Mouse (Mus musculus) T-cell, adult 2 months (primary cell): Measurements from ENCODE around the gene Rara.

Experiments used
- DNase-seq: peaks from one replicate; pipeline ENCODE4 v3.0.0; 2022; ENCODE audit warnings: low spot score

Rara gene

DNA sequence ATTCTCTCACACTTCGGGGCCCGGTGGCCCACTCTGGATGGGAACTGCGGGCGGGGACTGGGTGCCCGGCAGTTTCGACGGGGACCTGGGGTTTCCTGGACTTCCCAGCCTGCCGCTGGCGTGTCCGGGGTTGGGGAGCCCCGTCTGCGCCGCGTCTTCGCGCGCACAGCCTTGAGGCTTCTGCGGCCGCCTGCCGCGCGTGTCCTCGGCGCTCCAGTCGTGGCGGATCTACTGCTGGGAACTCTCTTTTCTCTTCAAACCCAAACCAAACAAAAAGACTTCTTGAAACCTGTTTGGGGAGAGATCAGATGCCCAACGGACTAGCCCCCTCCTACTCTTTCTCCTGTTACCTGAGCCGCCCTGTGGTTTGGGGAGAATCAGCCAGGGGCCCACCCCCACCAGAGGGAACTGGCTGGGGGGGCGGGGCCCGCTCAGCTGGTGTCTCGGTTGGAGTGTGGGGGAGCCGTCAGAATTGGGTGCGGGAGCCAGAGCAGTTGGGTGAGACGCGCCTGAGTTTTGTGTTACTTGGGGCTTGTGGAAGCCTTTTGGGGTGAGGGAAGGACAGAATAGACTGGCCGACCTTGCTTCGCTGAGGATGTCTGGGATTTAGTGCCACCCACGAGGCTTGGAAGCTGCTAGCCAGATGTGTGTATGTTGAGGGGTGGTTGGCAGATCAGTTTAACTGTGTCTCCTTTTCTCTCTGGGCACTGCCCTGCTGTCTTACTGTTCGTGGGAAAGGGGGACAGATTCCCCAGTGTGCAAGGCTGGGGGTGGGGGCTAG, 10.5 kb downstream of the Rara start:
- peak; percentile 61 for DNase-seq

DNA sequence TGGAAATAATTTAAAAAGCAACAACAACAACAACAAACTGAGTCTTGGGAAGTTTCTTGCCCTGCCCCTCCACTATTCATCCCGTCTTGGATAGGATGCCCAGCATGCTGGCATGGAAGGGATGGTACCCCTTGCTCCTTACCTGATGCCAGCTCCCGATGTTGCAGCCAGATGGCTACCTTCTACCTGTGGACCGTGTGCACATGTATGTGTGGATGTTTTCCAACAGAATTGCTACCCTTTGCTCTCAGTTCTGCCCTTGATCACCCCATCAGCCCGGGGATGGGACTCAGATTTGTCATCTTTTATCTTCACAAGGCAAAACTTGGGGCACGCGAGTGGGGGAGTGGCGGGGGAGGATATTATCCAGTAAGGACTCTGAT, 11.1 kb downstream of the Rara start:
- no peak for DNase-seq

DNA sequence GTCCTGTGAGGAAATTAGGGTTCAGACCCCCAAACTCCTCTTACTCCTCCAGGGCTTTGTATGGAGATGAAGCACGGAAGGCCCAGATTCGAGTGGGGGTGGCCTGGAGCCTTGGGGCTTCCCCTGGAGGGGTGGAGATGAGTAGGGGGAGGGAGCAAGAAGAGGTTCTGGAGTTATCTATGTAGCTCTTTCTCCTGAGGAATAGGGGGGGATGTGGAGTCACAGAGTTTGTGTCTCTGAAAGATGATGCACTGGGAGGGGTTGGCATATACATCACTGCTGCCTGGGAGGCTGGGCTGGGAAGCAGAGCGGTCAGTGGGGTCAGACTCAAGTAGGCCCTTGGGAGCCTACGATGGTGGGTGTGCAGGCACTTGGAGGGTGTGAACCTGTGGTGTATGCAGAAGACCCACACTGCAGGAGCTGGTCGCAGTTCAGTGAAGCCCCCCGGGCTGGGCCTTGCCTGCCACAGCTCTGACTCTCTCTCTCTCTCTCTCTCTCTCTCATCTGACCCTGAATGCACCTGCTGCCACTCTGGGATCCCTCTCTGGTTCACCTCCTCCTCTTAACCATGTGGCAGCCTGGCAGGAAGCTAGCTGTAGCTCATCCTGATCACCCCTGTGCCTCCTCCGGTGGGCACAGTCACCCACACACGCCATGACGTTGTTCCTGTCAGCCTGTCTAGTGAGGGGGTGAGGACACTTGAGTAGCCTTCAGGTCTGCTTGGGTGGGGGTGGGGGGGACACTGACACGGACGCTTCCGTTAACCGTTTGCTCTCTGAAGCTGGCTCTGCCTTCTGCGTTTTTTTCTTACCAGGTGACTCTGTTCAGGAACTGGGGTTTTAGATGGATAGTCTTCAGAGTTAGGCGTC, 11.7 kb downstream of the Rara start:
- peak; percentile 82 for DNase-seq

DNA sequence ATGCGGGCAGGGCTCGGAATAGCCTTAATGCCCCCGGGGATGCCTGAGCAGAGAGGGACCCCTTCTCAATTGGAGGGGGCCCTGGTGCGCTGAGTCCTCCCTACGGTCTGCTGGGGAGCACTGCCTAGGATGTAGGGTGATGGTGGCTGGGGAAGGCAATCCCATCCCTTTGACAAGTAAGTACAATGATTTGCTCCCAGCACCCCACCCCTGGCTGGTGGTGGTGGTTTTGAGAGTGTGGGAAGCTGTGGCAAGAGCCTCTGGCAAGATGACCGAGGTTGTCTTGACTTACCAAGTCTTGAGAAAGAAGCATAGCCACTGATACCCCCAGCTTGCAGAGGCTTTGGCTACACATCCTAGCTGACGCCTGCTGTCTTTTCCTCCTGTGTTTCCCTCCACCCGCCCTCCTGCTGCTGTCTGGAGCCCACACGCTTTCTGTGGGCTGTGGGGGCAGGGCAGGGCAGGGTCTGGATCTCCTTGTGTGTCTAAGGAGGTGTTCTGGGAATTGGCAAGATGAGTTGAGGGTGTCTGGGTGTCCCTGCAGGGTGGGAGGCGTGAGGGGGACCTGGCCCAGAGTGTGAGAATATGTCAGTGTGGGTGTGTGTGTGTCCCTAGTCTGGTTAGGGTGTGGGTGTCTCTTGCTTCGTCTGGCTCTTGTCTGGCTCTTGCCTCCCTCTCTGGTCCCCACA, 12.5 kb downstream of the Rara start:
- DNase-seq, result peak; percentile 18

DNA sequence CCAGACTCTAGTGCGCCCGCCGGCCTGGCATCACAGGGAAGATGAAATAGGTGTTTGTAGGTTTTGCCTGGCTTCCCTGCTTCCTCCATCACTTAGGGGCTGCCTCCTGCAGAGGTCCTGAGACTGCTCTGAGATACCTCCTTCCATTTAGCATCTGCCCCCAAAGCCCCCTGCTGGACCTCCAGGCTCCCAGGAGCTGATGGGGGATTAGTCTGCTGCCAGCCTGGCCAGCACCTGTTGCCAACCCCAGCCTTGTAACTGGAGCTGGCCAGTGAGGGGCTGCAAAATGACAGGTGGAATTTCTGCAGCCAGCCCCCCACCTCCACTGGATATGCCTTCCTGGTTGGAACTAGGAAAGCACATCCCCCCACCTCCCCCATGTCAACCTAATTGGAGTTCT, 13.2 kb downstream of the Rara start:
- no peak for DNase-seq

DNA sequence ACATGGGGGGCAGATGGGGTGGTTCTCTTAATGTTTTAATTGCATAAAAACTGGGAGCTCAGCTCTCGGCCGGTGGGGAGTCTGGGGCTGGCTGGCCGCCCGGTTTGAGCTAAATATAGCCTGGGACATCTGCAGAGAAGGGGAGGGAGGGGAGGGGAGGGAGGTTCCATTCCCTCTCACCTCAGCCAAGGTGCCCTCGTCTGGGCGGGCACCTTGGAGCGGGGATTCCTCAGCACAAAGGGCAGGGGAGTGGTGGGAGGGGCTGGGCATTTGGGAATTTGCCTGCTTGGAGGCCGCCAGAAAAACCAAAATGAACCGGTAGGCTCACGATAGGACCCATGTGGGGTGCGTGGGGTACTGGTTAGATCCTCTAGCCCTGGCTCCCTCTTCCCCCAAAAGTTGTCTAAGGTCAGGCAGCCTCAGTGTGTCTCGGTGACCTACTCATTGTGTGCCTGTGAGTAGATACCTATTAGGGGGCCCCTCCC, 13.8 kb downstream of the Rara start:
- DNase-seq, result no peak

DNA sequence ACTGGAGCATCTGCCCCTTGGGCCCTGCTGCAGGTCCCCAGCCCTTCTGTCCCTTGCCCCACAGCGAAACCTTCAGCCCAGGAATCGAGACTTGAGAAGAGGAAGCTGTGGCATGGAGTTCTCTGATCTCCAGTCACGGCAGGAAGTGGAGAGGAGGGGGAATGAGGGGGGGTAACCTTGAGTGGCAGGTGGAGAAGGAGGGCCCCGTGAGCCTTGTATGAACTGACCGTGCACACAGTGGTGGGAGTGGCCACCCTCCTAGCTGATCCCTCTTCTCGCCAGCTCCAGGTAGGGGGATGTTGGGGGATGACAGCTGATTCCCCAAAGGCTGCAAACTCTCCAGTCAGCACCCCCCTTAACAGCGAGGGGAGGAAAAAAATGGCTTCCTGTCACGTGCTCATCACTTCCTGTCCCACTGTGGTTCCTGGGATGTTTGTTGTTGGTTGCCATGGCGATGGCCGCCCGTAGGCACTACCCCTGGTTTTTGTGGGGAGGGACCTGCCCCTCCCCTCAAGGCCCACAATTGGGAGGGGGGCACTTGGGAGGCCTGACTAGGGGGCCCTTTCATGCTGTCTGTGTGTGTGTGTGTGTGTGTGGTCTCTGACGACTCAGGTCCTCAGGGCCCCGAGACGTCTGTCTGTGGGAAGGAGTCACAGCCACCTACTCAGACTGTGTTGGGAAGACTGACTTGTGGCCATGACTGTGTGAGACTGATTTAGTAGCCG, 14.4 kb downstream of the Rara start:
- peak; percentile 98 for DNase-seq

DNA sequence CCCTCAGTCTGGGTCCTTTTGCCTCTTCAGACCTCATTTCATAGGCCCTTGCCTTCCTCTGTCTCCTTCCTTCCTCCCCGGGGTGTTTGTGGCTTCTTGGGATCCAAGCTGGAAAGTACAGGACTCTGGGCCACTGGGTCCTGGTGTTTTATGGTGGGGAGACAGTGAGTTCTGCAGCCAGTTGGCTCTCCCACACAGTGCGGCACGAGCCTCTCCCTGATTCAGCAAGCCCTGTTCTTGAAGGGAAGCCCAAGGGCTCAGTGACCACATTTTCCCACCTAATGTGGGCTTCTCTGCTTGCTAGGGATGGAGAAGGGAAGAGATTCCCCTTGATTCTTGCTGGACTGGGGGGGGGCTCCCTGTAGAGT, 14.9 kb downstream of the Rara start:
- DNase-seq, result no peak

DNA sequence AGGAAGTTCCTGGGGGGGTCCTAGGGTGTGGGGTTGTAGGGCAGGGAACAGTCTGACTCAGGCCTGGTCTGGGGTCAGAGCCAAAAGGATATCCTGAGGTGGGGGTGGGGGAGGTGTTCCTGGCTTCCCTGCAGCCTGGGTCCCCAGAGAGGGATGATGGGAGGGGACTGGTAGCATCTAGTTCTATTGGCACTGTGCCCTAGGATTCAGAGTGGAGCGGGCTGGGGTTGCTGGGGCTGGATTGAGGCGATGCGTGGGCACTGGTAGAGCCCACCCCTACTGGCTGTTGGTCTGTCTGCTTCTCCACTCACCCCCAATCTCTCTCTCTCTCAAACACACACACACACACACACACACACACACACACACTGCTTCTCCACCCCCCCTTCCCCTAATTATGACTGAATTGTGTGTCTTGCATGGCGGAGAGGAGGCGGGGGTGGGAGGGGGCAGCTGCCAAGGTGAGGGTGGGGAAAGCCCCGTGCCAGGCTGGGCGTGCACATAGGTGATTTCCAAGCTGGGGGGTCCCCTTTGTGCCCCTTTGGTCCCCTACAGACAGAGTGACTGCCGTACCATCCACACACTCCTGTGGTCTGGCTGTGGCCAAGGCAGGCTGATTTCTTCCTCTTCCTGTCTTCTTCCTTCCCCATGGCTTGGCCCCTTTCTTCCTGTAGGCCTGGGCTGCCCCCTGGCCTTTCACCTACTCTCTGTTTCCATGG, 15.5 kb downstream of the Rara start:
- DNase-seq, result peak; percentile 84

DNA sequence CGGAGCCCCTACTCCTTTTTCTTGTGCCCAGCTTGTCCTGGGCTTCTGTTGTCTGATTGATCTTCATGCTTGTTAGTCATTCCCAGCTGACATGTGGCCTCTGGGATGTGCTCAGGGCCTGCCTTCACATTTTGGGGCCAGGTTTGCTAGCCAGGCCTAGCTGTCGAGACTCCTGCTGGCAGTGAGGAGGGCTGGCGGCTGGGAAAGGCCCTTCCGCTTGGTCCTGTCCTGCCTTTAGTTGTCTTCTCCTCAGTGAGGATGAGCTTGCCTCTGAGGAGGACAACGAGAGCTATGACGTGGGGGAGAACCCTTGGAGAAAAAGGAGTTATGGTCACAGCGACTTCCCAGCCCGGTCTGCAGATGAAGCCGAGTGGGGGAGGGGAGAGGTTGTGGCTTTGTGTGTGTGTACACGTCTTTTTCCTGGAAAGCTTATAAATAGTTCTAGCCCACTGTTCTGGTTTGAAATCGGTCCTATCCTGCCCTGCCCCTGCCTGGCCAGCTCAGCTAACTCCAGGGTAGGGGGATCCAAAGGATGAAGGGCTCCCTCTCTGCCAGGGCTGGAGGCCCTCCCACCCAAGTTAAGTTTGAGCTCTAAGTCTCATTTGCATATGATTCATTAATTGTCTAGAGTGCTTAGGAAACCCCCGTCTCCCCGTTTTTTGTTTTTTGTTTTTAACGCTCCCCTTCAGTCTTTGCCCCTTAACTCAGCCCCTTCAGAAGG, 16.3 kb downstream of the Rara start:
- DNase-seq, result peak; percentile 55

DNA sequence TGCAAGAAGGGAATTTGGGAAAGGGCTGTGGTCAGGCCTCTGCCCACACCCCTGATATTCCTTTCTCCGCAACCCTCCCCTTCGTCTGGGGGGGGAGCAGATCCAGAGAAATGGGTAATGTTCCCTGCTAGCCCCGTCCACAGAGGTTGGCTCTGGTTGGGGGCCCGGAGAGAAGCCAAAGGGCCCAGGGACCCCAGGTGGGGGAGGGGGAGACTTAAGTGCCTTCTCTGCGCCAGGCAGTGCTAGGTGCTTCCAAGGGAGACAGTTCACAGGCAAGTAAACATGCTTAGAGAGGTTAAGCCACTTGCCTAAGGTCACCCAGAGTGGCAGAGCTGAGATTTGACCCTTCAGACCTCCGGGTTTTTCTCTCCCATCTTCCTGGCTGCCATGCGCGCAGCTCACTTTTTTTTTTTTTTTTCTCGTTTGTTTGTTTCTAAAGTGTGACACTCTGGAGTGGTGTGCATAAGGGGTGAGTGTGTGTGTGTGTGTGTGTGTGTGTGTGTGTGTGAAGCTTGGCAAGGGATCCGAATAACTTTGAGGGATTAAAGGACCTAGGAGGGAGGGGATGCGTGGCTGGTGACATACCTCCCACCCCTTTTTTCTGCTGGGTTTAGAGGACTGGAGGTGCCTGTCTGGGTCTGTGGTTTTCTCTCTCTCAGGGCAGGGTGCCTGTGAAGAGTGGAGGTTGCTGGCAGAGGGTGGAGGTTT, 17.4 kb downstream of the Rara start:
- DNase-seq, result peak; percentile 83

DNA sequence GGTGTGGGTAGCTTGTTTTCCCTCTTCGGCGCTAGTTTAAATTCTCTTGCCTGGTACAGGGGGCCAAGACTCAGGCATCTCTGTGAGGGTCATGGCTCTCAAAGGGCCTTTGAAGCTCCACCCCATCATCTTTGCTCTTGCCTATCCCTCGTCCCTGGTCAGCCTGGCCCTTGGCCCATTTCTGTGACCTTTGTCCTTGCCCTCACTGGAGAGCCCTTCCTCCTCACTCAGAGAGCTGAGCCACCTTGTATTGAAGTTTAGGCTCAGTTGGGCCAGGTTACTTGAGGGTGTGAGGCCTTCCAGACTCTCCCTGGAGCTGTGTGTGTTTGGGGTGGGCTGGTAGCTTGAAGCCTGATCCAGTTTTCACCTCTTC, 18.0 kb downstream of the Rara start:
- no peak for DNase-seq

DNA sequence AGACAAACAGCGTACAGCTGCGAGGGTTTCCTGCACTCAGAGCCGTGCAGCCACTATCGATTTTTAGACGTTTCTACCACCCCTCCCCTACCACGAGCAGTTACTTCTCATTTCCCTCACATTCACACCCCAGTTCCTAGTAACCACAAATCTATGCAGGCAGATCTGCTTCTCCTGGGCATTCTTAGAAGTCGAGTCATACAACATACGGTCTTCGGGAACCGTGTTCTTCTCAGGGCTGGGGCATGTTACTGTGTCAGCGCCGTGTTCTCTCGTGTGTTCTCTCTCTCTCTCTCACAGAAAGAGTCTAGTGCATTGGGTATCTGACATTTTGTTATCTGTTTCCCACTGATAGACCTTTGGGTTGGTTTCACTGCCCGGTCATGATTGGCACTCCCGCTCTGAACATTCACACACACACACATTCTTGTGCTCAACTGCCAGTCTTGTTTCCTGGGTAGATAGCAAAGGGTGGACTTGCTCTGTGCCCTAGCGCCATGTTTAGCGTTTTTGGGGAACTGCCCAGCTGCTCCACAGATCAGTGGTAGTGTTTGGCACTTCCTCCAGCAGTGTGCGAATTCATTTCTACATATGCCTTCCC, 20.5 kb downstream of the Rara start:
- DNase-seq, result peak; percentile 44

DNA sequence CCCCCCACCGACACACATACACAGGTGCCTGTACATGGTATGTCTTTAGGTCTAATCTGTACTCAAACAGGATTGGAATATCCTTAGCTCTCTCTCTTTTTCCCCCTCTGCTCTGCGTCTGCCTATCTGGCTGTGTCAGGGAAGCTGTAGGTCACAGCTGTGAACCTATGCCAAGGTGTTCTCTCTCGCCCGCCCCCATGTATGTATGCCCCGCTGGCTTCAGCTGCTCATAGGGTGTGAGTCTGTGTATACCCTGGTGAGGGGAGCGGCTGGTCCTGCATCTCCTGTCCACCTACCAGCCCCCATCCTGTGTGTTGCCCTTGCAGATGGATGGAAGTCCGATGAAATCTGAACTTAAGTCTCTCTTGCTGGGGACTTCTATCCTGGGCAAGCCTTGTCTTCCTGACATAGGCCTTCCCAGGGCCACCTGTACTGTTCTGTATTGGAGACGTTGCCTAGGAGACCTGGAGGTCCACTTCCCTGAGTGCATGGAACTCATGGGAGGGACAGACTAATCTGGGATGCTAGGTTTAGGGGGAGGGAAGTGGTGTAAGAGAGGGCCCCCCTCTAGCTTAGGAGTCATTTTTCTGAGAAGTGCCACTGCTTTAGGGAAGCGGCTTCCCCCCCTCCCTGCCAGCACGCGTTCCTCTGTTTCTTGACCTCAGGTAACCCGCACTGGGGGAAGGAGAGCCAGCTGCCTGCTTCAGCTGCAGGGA, 21.8 kb downstream of the Rara start:
- DNase-seq, result no peak

DNA sequence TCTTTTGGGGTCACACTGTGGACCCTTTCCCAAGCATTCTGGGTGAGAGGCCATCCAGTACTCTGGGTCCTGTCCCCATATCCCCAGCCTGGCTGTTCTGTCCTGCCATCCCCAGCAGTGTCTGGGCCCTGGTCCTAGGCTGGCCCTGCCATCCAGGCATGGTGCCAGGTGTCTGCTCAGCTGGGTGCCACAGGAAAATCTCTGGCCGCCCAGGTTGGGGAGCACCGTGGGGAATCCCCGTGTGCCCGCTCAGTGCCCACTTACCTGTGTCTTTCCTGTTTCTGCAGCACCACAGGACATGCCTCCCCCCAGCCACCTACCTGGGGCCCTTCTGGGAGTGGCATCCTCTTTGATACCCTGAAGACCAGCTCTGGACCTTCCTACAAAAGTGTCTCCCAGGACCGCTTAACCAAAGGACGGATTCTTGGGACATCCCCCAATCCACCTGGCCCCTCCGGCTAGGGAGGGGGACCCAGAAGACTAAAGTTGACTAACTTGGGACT, 22.4 kb downstream of the Rara start:
- no peak for DNase-seq

DNA sequence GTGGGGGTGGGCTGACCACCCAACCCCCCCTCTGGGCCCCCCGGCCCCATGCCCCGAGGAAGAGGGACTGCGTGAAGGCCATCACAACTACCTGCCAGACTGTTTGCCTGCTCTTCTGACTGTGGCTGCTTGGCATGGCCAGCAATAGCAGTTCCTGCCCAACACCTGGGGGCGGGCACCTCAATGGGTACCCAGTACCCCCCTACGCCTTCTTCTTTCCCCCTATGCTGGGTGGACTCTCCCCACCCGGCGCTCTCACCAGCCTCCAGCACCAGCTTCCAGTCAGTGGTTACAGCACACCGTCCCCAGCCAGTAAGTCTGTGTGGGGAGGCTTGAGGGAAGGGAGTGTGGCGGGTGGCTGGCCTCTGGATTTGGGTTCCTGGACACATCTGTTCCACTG, 22.9 kb downstream of the Rara start:
- no peak for DNase-seq

DNA sequence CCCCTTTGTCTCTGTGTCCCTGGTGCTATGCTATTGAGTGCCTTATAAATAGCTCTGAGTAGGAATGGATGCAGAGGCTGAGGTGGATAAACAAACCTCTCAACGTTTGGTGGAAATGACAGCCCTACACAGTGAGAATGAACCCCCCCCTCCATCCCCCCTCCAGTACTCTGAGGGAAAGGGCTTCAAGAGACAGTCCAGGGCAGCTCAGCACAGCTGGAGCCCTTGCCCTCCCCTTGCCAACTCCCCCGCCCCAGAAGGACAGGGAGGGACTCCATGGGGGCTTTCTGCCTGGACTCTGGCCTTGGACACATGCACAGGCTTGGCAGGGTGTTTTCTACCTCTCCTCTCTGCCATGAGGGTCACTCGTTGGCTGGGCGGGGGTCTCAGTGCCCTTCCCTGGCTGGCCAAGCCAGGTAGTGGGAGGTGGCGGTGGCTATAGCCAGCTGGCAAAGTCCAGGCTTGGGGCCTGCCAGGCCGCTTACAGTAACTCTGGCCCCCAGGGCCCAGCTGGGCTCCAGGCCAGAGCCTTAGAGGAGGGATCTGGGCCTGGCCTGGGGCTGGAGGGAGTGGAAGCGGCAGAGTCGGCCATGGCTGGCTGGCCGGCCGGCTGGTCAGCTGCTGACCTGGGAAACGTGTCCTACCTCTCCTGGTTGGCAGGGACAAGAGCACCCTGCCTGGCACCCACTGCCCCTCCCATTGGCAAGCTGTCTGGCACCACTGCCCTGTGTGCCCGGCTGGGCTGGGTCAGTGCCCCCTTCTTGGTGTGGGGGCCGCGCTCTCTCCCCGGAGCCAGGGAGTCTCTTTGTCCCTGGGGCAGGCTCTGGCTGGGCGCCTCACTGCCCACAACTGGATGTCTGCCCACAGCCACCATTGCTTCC, 23.6 kb downstream of the Rara start:
- DNase-seq, result no peak

DNA sequence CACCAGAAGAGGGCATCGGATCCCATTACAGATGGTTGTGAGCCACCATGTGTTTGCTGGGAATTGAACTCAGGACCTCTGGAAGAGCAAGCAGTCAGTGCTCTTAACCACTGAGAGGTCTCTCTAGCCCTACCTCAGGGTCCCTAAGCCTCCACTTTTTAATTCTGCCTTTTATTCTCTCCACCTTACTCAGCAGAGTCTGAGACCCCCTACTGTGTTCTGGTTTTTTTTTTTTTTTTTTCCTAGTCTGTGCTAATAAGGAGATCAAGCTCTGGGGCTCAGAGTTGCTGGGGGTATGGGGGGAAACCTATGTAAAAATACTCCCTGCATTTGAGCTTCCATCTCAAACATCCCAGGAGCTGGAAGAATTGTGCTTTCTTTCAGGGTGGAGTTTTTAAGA, 24.5 kb downstream of the Rara start:
- DNase-seq, result no peak
